Mouse (Mus musculus): ENCODE measurements around the gene Selplg. TPM values are rescaled to one million over a fixed set of nuclear protein-coding genes. Genes with fewer than 3 reads are reported as not detected.

Selplg gene
- polyA plus RNA-seq, 1 experiment from 2014 or later: 7.4 TPM

DNA sequence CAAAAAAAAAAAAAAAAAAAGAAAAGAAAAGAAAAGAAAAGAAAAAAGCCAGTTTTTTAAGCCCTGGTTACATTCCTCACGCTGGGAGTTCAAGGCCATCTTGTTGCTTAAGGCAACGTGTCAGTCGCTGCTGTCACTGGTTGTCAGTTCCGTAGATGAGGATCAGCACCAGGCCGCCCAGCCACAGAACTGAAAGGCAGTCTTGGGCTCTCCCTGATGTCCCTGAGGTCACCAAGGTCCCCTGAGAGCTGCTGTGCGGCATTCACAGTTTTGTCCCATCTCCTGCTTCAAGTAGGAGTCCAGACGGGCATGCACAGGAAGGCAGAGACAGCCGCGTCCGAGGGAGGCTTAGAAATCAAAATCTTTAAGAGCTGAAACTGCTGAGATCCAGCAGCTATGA, 56.9 kb downstream of the Selplg start:
- WGBS: 90% methylated on average over 10 of the region's 10 CpGs
- Histone ChIP-seq H3K4me1 (replicated peaks; ENCODE audit: control insufficient read depth, insufficient read depth, low read length) (peaks cover 8% of the 10 kb centered on the region), H3K27me3 (ENCODE audit: control insufficient read depth, insufficient read depth, low read depth, low read length) (no peaks in the 10 kb centered on the region), H3K4me3 (ENCODE audit: low read length) (no peak overlapping the region), H3K36me3 (ENCODE audit: control insufficient read depth, insufficient read depth, low read length) (peaks cover 17% of the 10 kb centered on the region), H3K4me2 (ENCODE audit: low read depth, low read length) (no peak overlapping the region), H3K9me3 (ENCODE audit: control insufficient read depth, low read length) (no peaks in the 10 kb centered on the region), H3K9ac (ENCODE audit: low read length) (no peak overlapping the region), H3K27ac (ENCODE audit: low read length) (no peak overlapping the region)
- no peak for ATAC-seq (ENCODE audit: low read depth)

- Histone ChIP-seq H3K9me3 (ENCODE audit: control insufficient read depth, low read length) (no peaks in the 10 kb centered on the region), H3K4me3 (ENCODE audit: low read length) (peak overlapping the region; percentile 97), H3K4me1 (replicated peaks; ENCODE audit: control insufficient read depth, insufficient read depth, low read length) (peaks cover 21% of the 10 kb centered on the region), H3K4me2 (ENCODE audit: low read depth, low read length) (peak overlapping the region; percentile 78), H3K27ac (ENCODE audit: low read length) (no peak overlapping the region; the same call in 1 of the 2 replicates), H3K9ac (ENCODE audit: low read length) (peak overlapping the region; percentile 80), H3K27me3 (ENCODE audit: control insufficient read depth, insufficient read depth, low read depth, low read length) (no peaks in the 10 kb centered on the region), H3K36me3 (ENCODE audit: control insufficient read depth, insufficient read depth, low read length) (peaks cover 17% of the 10 kb centered on the region)
- 0 out of 2 replicates have a peak, but pooled peaks have one; percentile 9 for ATAC-seq (ENCODE audit: low read depth)
- WGBS: under 1% methylated on average over 7 of the region's 7 CpGs
These were observed 58.8 kb downstream of the Selplg start for GRCm38 (mm10) chr5:113773664-113774063.

DNA sequence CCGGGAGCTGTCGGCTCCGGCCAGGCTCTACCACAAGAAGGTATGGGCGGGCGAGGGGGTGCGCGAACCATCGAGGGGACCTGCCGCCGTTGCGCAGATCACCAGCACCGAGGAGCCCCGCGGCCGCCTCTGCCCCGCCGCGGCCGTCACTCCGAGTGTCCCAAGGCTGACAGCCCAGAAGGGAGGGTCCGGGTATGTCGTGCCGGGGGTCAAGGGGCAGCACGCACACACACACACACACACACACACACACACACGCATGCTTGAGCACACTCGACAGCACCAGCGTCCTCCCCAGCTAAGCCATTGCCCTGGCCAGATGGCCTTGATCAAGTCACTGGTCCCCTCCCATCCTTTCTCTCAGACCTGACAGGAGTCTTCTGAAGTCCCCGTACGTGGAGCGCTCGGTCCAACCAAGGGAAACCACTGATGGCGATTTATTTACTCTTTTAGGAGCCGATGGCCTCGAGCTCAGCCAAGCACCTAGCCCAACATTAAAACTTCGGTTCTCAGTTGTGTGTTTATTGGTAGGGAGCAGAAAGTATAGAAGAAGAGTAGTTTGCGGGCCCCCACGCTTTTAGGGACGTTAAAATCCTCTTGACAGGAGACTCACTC, 59.4 kb downstream of the Selplg start:
- H3K9ac ChIP-seq (ENCODE audit: low read length): peak overlapping the region; percentile 80
- peak; percentile 21 for ATAC-seq (ENCODE audit: low read depth)
- H3K27ac ChIP-seq (ENCODE audit: low read length): no peak overlapping the region
- no peaks in the 10 kb centered on the region for H3K9me3 ChIP-seq (ENCODE audit: control insufficient read depth, low read length)
- no peaks in the 10 kb centered on the region for H3K27me3 ChIP-seq (ENCODE audit: control insufficient read depth, insufficient read depth, low read depth, low read length)
- peak overlapping the region; percentile 97 for H3K4me3 ChIP-seq (ENCODE audit: low read length)
- peaks cover 21% of the 10 kb centered on the region for H3K4me1 ChIP-seq (replicated peaks; ENCODE audit: control insufficient read depth, insufficient read depth, low read length)
- WGBS: 0% methylated on average over 18 of the region's 38 CpGs
- H3K36me3 ChIP-seq (ENCODE audit: control insufficient read depth, insufficient read depth, low read length): peaks cover 21% of the 10 kb centered on the region
- H3K4me2 ChIP-seq (ENCODE audit: low read depth, low read length): peak overlapping the region; percentile 78

- peak within 1 kb of the TSS; percentile 99 for H3K27ac ChIP-seq (ENCODE audit: low read length)
- H3K4me3 ChIP-seq (ENCODE audit: low read length): peak within 1 kb of the TSS; percentile 97
- H3K4me2 ChIP-seq (ENCODE audit: low read depth, low read length): peak within 1 kb of the TSS; percentile 78
- peaks cover 21% of the 10 kb centered on the region for H3K4me1 ChIP-seq (replicated peaks; ENCODE audit: control insufficient read depth, insufficient read depth, low read length)
- WGBS: 0% methylated on average over 44 of the region's 49 CpGs
- ATAC-seq (ENCODE audit: low read depth): peak; percentile 90
- H3K9ac ChIP-seq (ENCODE audit: low read length): peak within 1 kb of the TSS; percentile 98
- no peaks in the 10 kb centered on the region for H3K27me3 ChIP-seq (ENCODE audit: control insufficient read depth, insufficient read depth, low read depth, low read length)
- peaks cover 21% of the 10 kb centered on the region for H3K36me3 ChIP-seq (ENCODE audit: control insufficient read depth, insufficient read depth, low read length)
- no peaks in the 10 kb centered on the region for H3K9me3 ChIP-seq (ENCODE audit: control insufficient read depth, low read length)
These were observed 60.0 kb downstream of the Selplg start, which contains the start of the genes Sart3 and Iscu for GRCm38 (mm10) chr5:113772450-113772895. Gene Sart3 (minus strand): TSS chr5:113772510. Gene Iscu (plus strand): TSS chr5:113772748.

GRCm38 (mm10) chr5:113771213-113772162, 61.0 kb downstream of the Selplg start:
- peak; percentile 88 for ATAC-seq (ENCODE audit: low read depth)
- peaks cover 19% of the 10 kb centered on the region for H3K36me3 ChIP-seq (ENCODE audit: control insufficient read depth, insufficient read depth, low read length)
- under 1% methylated on average over 84 of the region's 97 CpGs for WGBS

GRCm38 (mm10) chr5:113768806-113769205, 63.6 kb downstream of the Selplg start:
- Histone ChIP-seq H3K4me1 (replicated peaks; ENCODE audit: control insufficient read depth, insufficient read depth, low read length) (peaks cover 18% of the 10 kb centered on the region), H3K27ac (ENCODE audit: low read length) (no peak overlapping the region), H3K9me3 (ENCODE audit: control insufficient read depth, low read length) (no peaks in the 10 kb centered on the region), H3K36me3 (ENCODE audit: control insufficient read depth, insufficient read depth, low read length) (peaks cover 12% of the 10 kb centered on the region), H3K4me2 (ENCODE audit: low read depth, low read length) (no peak overlapping the region), H3K9ac (ENCODE audit: low read length) (no peak overlapping the region), H3K4me3 (ENCODE audit: low read length) (no peak overlapping the region), H3K27me3 (ENCODE audit: control insufficient read depth, insufficient read depth, low read depth, low read length) (no peaks in the 10 kb centered on the region)
- ATAC-seq (ENCODE audit: low read depth): no peak
- WGBS: 89% methylated on average over 8 of the region's 8 CpGs

More at GRCm38 (mm10) chr5:113771213-113772162, 61.0 kb downstream of the Selplg start:
- Histone ChIP-seq H3K9ac (ENCODE audit: low read length) (peak overlapping the region; percentile 98), H3K27ac (ENCODE audit: low read length) (peak overlapping the region; percentile 99), H3K4me3 (ENCODE audit: low read length) (peak overlapping the region; percentile 97), H3K4me2 (ENCODE audit: low read depth, low read length) (peak overlapping the region; percentile 78), H3K4me1 (replicated peaks; ENCODE audit: control insufficient read depth, insufficient read depth, low read length) (peaks cover 21% of the 10 kb centered on the region), H3K9me3 (ENCODE audit: control insufficient read depth, low read length) (no peaks in the 10 kb centered on the region), H3K27me3 (ENCODE audit: control insufficient read depth, insufficient read depth, low read depth, low read length) (no peaks in the 10 kb centered on the region)

Other genes with a start within 250 kb of the Selplg start
- 14.0 and 17.9 TPM in 2 replicates for gene Cmklr1, start 182.2 kb downstream of the Selplg start, polyA plus RNA-seq (2015; fragmentation: Nextera tagmentation; extraction: Ambion mirVana)
- gene 1700069L16Rik, start 107.9 kb downstream of the Selplg start, polyA plus RNA-seq (2015; fragmentation: Nextera tagmentation; extraction: Ambion mirVana): not detected in 2 replicates
- gene Ficd, start 96.8 kb downstream of the Selplg start, polyA plus RNA-seq (2015; fragmentation: Nextera tagmentation; extraction: Ambion mirVana): 6.4 and 6.9 TPM in 2 replicates
- gene Sart3, start 60.1 kb downstream of the Selplg start, polyA plus RNA-seq (2015; fragmentation: Nextera tagmentation; extraction: Ambion mirVana): 40.6 and 42.5 TPM in 2 replicates
- 104 and 114 TPM in 2 replicates for gene Iscu, start 59.9 kb downstream of the Selplg start, polyA plus RNA-seq (2015; fragmentation: Nextera tagmentation; extraction: Ambion mirVana)
- 49.9 and 51.1 TPM in 2 replicates for gene Tmem119, start 32.1 kb downstream of the Selplg start, polyA plus RNA-seq (2015; fragmentation: Nextera tagmentation; extraction: Ambion mirVana)
- 131 and 138 TPM in 2 replicates for gene Coro1c, start 76.1 kb upstream of the Selplg start, polyA plus RNA-seq (2015; fragmentation: Nextera tagmentation; extraction: Ambion mirVana)
- gene Ssh1, start 161.2 kb upstream of the Selplg start, polyA plus RNA-seq (2015; fragmentation: Nextera tagmentation; extraction: Ambion mirVana): 13.2 and 15.1 TPM in 2 replicates
- gene Dao, start 171.1 kb upstream of the Selplg start, polyA plus RNA-seq (2015; fragmentation: Nextera tagmentation; extraction: Ambion mirVana): not detected in 2 replicates
- gene Usp30, start 232.8 kb upstream of the Selplg start, polyA plus RNA-seq (2015; fragmentation: Nextera tagmentation; extraction: Ambion mirVana): 11.7 and 12.0 TPM in 2 replicates